Mouse (Mus musculus) thymus, adult 2 months (tissue): ENCODE data around the gene Ube2v1. TPM values are rescaled to one million over a fixed set of nuclear protein-coding genes. Genes with fewer than 3 reads are reported as not detected.

Experiments
- DNase-seq: peaks from one replicate; pipeline ENCODE4 v3.0.0; 2021
- H3K27ac ChIP-seq: fragments of 200-500 bp; 2 replicates; pipeline ENCODE4 v1.5.1; 2012; ENCODE audit warnings: low read length, control low read depth; ENCODE audit not compliant: control insufficient read depth, insufficient read depth
- H3K27me3 ChIP-seq: fragments of 200-500 bp; 2 replicates; pipeline ENCODE4 v1.6.1; 2012; ENCODE audit warnings: mild to moderate bottlenecking, low read length, moderate library complexity, mixed read lengths; ENCODE audit not compliant: control insufficient read depth, insufficient read depth
- H3K36me3 ChIP-seq: fragments of 200-500 bp; 2 replicates; pipeline ENCODE4 v1.6.1; 2012; ENCODE audit warnings: mild to moderate bottlenecking, low read length, moderate library complexity; ENCODE audit not compliant: control insufficient read depth, insufficient read depth
- H3K4me1 ChIP-seq: fragments of 200-500 bp; replicated peaks from 2 replicates; pipeline ENCODE4 v1.6.1; 2012; ENCODE audit warnings: low read length; ENCODE audit not compliant: control insufficient read depth, insufficient read depth
- H3K4me3 ChIP-seq: fragments of 200-500 bp; 2 replicates; pipeline ENCODE4 v1.5.1; 2012; ENCODE audit warnings: mild to moderate bottlenecking, low read length, control low read depth, moderate library complexity; ENCODE audit not compliant: control insufficient read depth, insufficient read depth
- CTCF ChIP-seq: fragments of 200-500 bp; IDR thresholded peaks from 2 replicates; pipeline ENCODE4 v1.5.1; 2012; ENCODE audit warnings: mild to moderate bottlenecking, control low read depth, low read length, moderate library complexity, borderline replicate concordance; ENCODE audit not compliant: control insufficient read depth, poor library complexity, insufficient read depth; ENCODE audit errors: extremely low read depth
- POLR2A ChIP-seq: fragments of 200-500 bp; IDR thresholded peaks from 2 replicates; pipeline ENCODE4 v1.6.1; 2012; ENCODE audit warnings: mild to moderate bottlenecking, low read length, control low read depth, moderate library complexity; ENCODE audit not compliant: control insufficient read depth, poor library complexity, insufficient read depth; ENCODE audit errors: extremely low read depth
- whole genome bisulfite sequencing: fragments of 180-500 bp; shearing (Covaris S2); methylation state at CpG from one replicate; pipeline ENCODE4 v1.1.7; 2018; 5-methylcytosine and 5-hydroxymethylcytosine counted together
- polyA plus RNA-seq: library from polyadenylated mRNA; depleted of rRNA; stranded (reverse); fragments of >200 nt; gene quantifications from 2 replicates; pipeline ENCODE4 v1.2.3, GENCODE M21; 2012

Gene Ube2v1
- polyA plus RNA-seq, 1 experiment, result 161 TPM

GRCm38 (mm10) chr2:167602978-167603377 is 28.9 kb downstream of the Ube2v1 start:
- no peaks in the 10 kb centered on the region for H3K36me3 ChIP-seq
- no peak for DNase-seq
- H3K27ac ChIP-seq, result no peak overlapping the region
- H3K4me1 ChIP-seq, result no peaks in the 10 kb centered on the region
- TF ChIP-seq CTCF (no peak), POLR2A (no peak)
- 91% methylated on average over 5 of the region's 5 CpGs for WGBS
- no peak overlapping the region for H3K4me3 ChIP-seq
- H3K27me3 ChIP-seq, result no peaks in the 10 kb centered on the region

GRCm38 (mm10) chr2:167602364-167602763 is 29.5 kb downstream of the Ube2v1 start:
- DNase-seq, result no peak
- Histone ChIP-seq H3K4me1 (no peaks in the 10 kb centered on the region), H3K4me3 (no peak overlapping the region), H3K36me3 (no peaks in the 10 kb centered on the region), H3K27me3 (no peaks in the 10 kb centered on the region), H3K27ac (no peak overlapping the region)
- TF ChIP-seq POLR2A (no peak), CTCF (no peak)
- 86% methylated on average over 2 of the region's 2 CpGs for WGBS

GRCm38 (mm10) chr2:167600481-167600995 is 31.4 kb downstream of the Ube2v1 start:
- Histone ChIP-seq H3K4me3 (no peak overlapping the region), H3K27me3 (no peaks in the 10 kb centered on the region), H3K27ac (no peak overlapping the region), H3K4me1 (no peaks in the 10 kb centered on the region), H3K36me3 (no peaks in the 10 kb centered on the region)
- no peak for DNase-seq
- 91% methylated on average over 8 of the region's 8 CpGs for WGBS
- TF ChIP-seq POLR2A (no peak), CTCF (no peak)

- no peak overlapping the region for H3K27ac ChIP-seq
- TF ChIP-seq POLR2A (no peak), CTCF (no peak)
- H3K36me3 ChIP-seq, result no peaks in the 10 kb centered on the region
- no peaks in the 10 kb centered on the region for H3K27me3 ChIP-seq
- 89% methylated on average over 6 of the region's 6 CpGs for WGBS
- no peak for DNase-seq
- no peak overlapping the region for H3K4me3 ChIP-seq
- H3K4me1 ChIP-seq, result no peaks in the 10 kb centered on the region
Measured at GRCm38 (mm10) chr2:167599917-167600316, 32.0 kb downstream of the Ube2v1 start.

GRCm38 (mm10) chr2:167599195-167599594 is 32.7 kb downstream of the Ube2v1 start:
- Histone ChIP-seq H3K27me3 (no peaks in the 10 kb centered on the region), H3K27ac (no peak overlapping the region), H3K4me3 (no peak overlapping the region), H3K36me3 (no peaks in the 10 kb centered on the region), H3K4me1 (no peaks in the 10 kb centered on the region)
- TF ChIP-seq CTCF (no peak), POLR2A (no peak)
- WGBS, result 95% methylated on average over 5 of the region's 5 CpGs
- no peak for DNase-seq

- Histone ChIP-seq H3K4me3 (no peak overlapping the region), H3K27ac (no peak overlapping the region)
- WGBS, result 89% methylated on average over 40 of the region's 40 CpGs
Measured at GRCm38 (mm10) chr2:167597492-167598186, 34.3 kb downstream of the Ube2v1 start.

GRCm38 (mm10) chr2:167596726-167597491 is 35.0 kb downstream of the Ube2v1 start:
- DNase-seq, result no peak
- Histone ChIP-seq H3K36me3 (no peaks in the 10 kb centered on the region), H3K27ac (no peak overlapping the region), H3K4me3 (no peak overlapping the region), H3K27me3 (no peaks in the 10 kb centered on the region), H3K4me1 (no peaks in the 10 kb centered on the region)
- no peak for TF ChIP-seq CTCF
- no peak for TF ChIP-seq POLR2A
- 90% methylated on average over 27 of the region's 27 CpGs for WGBS

More at GRCm38 (mm10) chr2:167597492-167598186, 34.3 kb downstream of the Ube2v1 start:
- H3K36me3 ChIP-seq, result no peaks in the 10 kb centered on the region
- H3K4me1 ChIP-seq, result no peaks in the 10 kb centered on the region
- TF ChIP-seq CTCF (no peak), POLR2A (no peak)
- no peaks in the 10 kb centered on the region for H3K27me3 ChIP-seq
- DNase-seq, result no peak
